Mouse (Mus musculus) MEL (cell line): ENCODE data around the gene Tmem179b.

Source experiments
- E2F4 ChIP-seq: IDR thresholded peaks from 2 replicates; pipeline ENCODE4 v1.6.1; 2011; ENCODE audit warnings: low read depth, low read length, improper control_type of control experiment, borderline replicate concordance
- RAD21 ChIP-seq: IDR thresholded peaks from 2 replicates; pipeline ENCODE4 v1.6.1; 2011; ENCODE audit warnings: mild to moderate bottlenecking, low read depth, low read length, improper control_type of control experiment

- TF ChIP-seq RAD21, result no peak
- no peak for TF ChIP-seq E2F4
Observed at GRCm38 (mm10) chr19:8798264-8798946, 24.1 kb upstream of the Tmem179b start, which contains the start of gene Polr2g.
